Mouse (Mus musculus) MEL (cell line): Measurements from ENCODE around the gene Nfatc2ip. TPM values are rescaled to one million over a fixed set of nuclear protein-coding genes. Genes with fewer than 3 reads are reported as not detected.

Source experiments
- DNase-seq: peaks from one replicate; pipeline ENCODE4 v3.0.0; 2011; ENCODE audit warnings: low read depth, low spot score
- H3K27ac ChIP-seq: 2 replicates; pipeline ENCODE4 v1.5.1; 2012; ENCODE audit warnings: low read depth, mild to moderate bottlenecking, control low read depth, low read length, moderate library complexity; ENCODE audit not compliant: control insufficient read depth
- H3K27me3 ChIP-seq, 2 experiments: fragments of 150-350 bp in 1 of 2; sonication (generic) in 1 of 2; 2 replicates each; pipeline ENCODE4 v1.6.1; 2012; ENCODE audit warnings: low read length in 2 of 2, mild to moderate bottlenecking in 2 of 2, improper control_type of control experiment in 1 of 2, moderate library complexity in 1 of 2; ENCODE audit not compliant: insufficient read depth in 2 of 2, control insufficient read depth in 1 of 2
- H3K36me3 ChIP-seq, 2 experiments: 2 replicates each; pipeline ENCODE4 v1.6.1; 2012 to 2014; ENCODE audit warnings: low read length in 2 of 2, improper control_type of control experiment in 1 of 2, inconsistent platforms in 1 of 2, mild to moderate bottlenecking in 1 of 2; ENCODE audit not compliant: insufficient read depth in 2 of 2, control insufficient read depth in 1 of 2
- H3K4me1 ChIP-seq, 2 experiments: fragments of 150-350 bp in 1 of 2; sonication (generic) in 1 of 2; 2 replicates each; pipeline ENCODE4 v1.6.1; 2012; ENCODE audit warnings: low read length in 2 of 2, improper control_type of control experiment in 1 of 2, mild to moderate bottlenecking in 1 of 2; ENCODE audit not compliant: insufficient read depth in 2 of 2, control insufficient read depth in 1 of 2
- H3K4me3 ChIP-seq, 2 experiments: fragments of 150-350 bp in 1 of 2; sonication (generic) in 1 of 2; 2 replicates each; pipeline ENCODE4 v1.5.1; 2012; ENCODE audit warnings: low read depth in 2 of 2, low read length in 2 of 2, mild to moderate bottlenecking in 2 of 2, moderate library complexity in 2 of 2, control low read depth in 1 of 2, improper control_type of control experiment in 1 of 2; ENCODE audit not compliant: control insufficient read depth in 1 of 2, insufficient read depth in 1 of 2
- H3K79me2 ChIP-seq: 2 replicates; pipeline ENCODE4 v1.6.1; 2012; ENCODE audit warnings: mild to moderate bottlenecking, low read length, moderate library complexity; ENCODE audit not compliant: control insufficient read depth, poor library complexity, insufficient read depth
- H3K9ac ChIP-seq: 2 replicates; pipeline ENCODE4 v1.6.1; 2012; ENCODE audit warnings: low read depth, mild to moderate bottlenecking, control low read depth, low read length, moderate library complexity; ENCODE audit not compliant: control insufficient read depth, poor library complexity, severe bottlenecking
- H3K9me3 ChIP-seq: fragments of 150-350 bp; sonication (generic); replicated peaks from 2 replicates; pipeline ENCODE4 v1.6.1; 2012; ENCODE audit warnings: mild to moderate bottlenecking, low read length, improper control_type of control experiment, moderate library complexity; ENCODE audit not compliant: insufficient read depth
- BHLHE40 ChIP-seq: IDR thresholded peaks from 2 replicates; pipeline ENCODE4 v1.6.1; 2012; ENCODE audit warnings: low read depth, mild to moderate bottlenecking, inconsistent platforms, low read length, improper control_type of control experiment, borderline replicate concordance
- CHD1 ChIP-seq: IDR thresholded peaks from 2 replicates; pipeline ENCODE4 v1.6.1; 2012; ENCODE audit warnings: low read depth, mild to moderate bottlenecking, inconsistent platforms, low read length, improper control_type of control experiment
- CHD2 ChIP-seq: IDR thresholded peaks from 2 replicates; pipeline ENCODE4 v1.6.1; 2011; ENCODE audit warnings: low read length, improper control_type of control experiment
- CTCF ChIP-seq, 3 experiments: IDR thresholded peaks in 2 of 3; conservative IDR thresholded peaks in 1 of 3; 2 replicates each; pipeline ENCODE4 v1.5.1; 2011 to 2012; ENCODE audit warnings: low read length in 3 of 3, low read depth in 2 of 3, mild to moderate bottlenecking in 2 of 3, improper control_type of control experiment in 1 of 3, inconsistent platforms in 1 of 3, mixed read lengths in 1 of 3, moderate library complexity in 1 of 3; ENCODE audit not compliant: control insufficient read depth in 1 of 3, insufficient read depth in 1 of 3, poor library complexity in 1 of 3, severe bottlenecking in 1 of 3
- E2F4 ChIP-seq: IDR thresholded peaks from 2 replicates; pipeline ENCODE4 v1.6.1; 2011; ENCODE audit warnings: low read depth, low read length, improper control_type of control experiment, borderline replicate concordance
- ELF1 ChIP-seq: IDR thresholded peaks from 2 replicates; pipeline ENCODE4 v1.6.1; 2014; ENCODE audit warnings: low read depth, mild to moderate bottlenecking, inconsistent platforms, low read length, improper control_type of control experiment, moderate library complexity
- EP300 ChIP-seq, 2 experiments: IDR thresholded peaks; 2 replicates each; pipeline ENCODE4 v1.6.1; 2011; ENCODE audit warnings: improper control_type of control experiment in 2 of 2, low read length in 2 of 2, low read depth in 1 of 2, mild to moderate bottlenecking in 1 of 2
- ETS1 ChIP-seq: IDR thresholded peaks from 2 replicates; pipeline ENCODE4 v1.6.1; 2012; ENCODE audit warnings: low read depth, mild to moderate bottlenecking, inconsistent platforms, low read length, improper control_type of control experiment, moderate library complexity
- GABPA ChIP-seq: IDR thresholded peaks from 2 replicates; pipeline ENCODE4 v1.6.1; 2012; ENCODE audit warnings: low read depth, mild to moderate bottlenecking, inconsistent platforms, low read length, improper control_type of control experiment, moderate library complexity
- GATA1 ChIP-seq: IDR thresholded peaks from 2 replicates; pipeline ENCODE4 v1.6.1; 2011; ENCODE audit warnings: low read depth, low read length, improper control_type of control experiment
- HCFC1 ChIP-seq: IDR thresholded peaks from 2 replicates; pipeline ENCODE4 v1.6.1; 2012; ENCODE audit warnings: low read depth, mild to moderate bottlenecking, inconsistent platforms, low read length, improper control_type of control experiment, moderate library complexity
- JUND ChIP-seq: IDR thresholded peaks from 2 replicates; pipeline ENCODE4 v1.6.1; 2011; ENCODE audit warnings: low read depth, mild to moderate bottlenecking, improper control_type of control experiment, low read length
- KAT2A ChIP-seq: conservative IDR thresholded peaks from 2 replicates; pipeline ENCODE4 v1.6.1; 2012; ENCODE audit warnings: low read depth, low read length, improper control_type of control experiment, inconsistent platforms
- MAFK ChIP-seq: IDR thresholded peaks from 2 replicates; pipeline ENCODE4 v1.6.1; 2011; ENCODE audit warnings: low read depth, mild to moderate bottlenecking, low read length, improper control_type of control experiment, borderline replicate concordance
- MAX ChIP-seq: IDR thresholded peaks from 2 replicates; pipeline ENCODE4 v1.6.1; 2011; ENCODE audit warnings: low read length, improper control_type of control experiment
- MAZ ChIP-seq: IDR thresholded peaks from 2 replicates; pipeline ENCODE4 v1.6.1; 2012; ENCODE audit warnings: low read depth, mild to moderate bottlenecking, inconsistent platforms, low read length, improper control_type of control experiment
- MXI1 ChIP-seq: IDR thresholded peaks from 2 replicates; pipeline ENCODE4 v1.6.1; 2011; ENCODE audit warnings: mild to moderate bottlenecking, low read depth, low read length, improper control_type of control experiment
- MYB ChIP-seq: IDR thresholded peaks from 2 replicates; pipeline ENCODE4 v1.6.1; 2011; ENCODE audit warnings: mild to moderate bottlenecking, low read depth, low read length, improper control_type of control experiment
- MYC ChIP-seq: IDR thresholded peaks from 2 replicates; pipeline ENCODE4 v1.6.1; 2011; ENCODE audit warnings: low read depth, mild to moderate bottlenecking, low read length, improper control_type of control experiment, moderate library complexity
- NELFE ChIP-seq: IDR thresholded peaks from 2 replicates; pipeline ENCODE4 v1.6.1; 2011; ENCODE audit warnings: low read depth, low read length, improper control_type of control experiment
- NRF1 ChIP-seq: IDR thresholded peaks from 2 replicates; pipeline ENCODE4 v1.6.1; 2014; ENCODE audit warnings: low read depth, mild to moderate bottlenecking, inconsistent platforms, low read length, improper control_type of control experiment, moderate library complexity; ENCODE audit not compliant: poor library complexity, insufficient read depth, severe bottlenecking
- POLR2A ChIP-seq, 2 experiments: IDR thresholded peaks; 2 replicates each; pipeline ENCODE4 v1.6.1; 2011 to 2012; ENCODE audit warnings: low read length in 2 of 2, mild to moderate bottlenecking in 2 of 2, control low read depth in 1 of 2, improper control_type of control experiment in 1 of 2, low read depth in 1 of 2, moderate library complexity in 1 of 2; ENCODE audit not compliant: control insufficient read depth in 1 of 2, insufficient read depth in 1 of 2, poor library complexity in 1 of 2
- POLR2AphosphoS2 ChIP-seq: IDR thresholded peaks from 2 replicates; pipeline ENCODE4 v1.6.1; 2011; ENCODE audit warnings: low read length, improper control_type of control experiment
- POLR2AphosphoS5 ChIP-seq: IDR thresholded peaks from 2 replicates; pipeline ENCODE4 v1.6.1; 2012; ENCODE audit warnings: low read depth, borderline replicate concordance, mild to moderate bottlenecking, inconsistent platforms, low read length, moderate library complexity, mixed read lengths
- RCOR1 ChIP-seq: IDR thresholded peaks from 2 replicates; pipeline ENCODE4 v1.6.1; 2012; ENCODE audit warnings: low read depth, mild to moderate bottlenecking, inconsistent platforms, low read length, improper control_type of control experiment
- SIN3A ChIP-seq: IDR thresholded peaks from 2 replicates; pipeline ENCODE4 v1.6.1; 2012; ENCODE audit warnings: low read length, improper control_type of control experiment, inconsistent platforms
- SMC3 ChIP-seq: IDR thresholded peaks from 2 replicates; pipeline ENCODE4 v1.6.1; 2011; ENCODE audit warnings: low read depth, low read length, improper control_type of control experiment
- TAL1 ChIP-seq: IDR thresholded peaks from 2 replicates; pipeline ENCODE4 v1.6.1; 2012; ENCODE audit warnings: mild to moderate bottlenecking, inconsistent platforms, low read length, moderate library complexity, mixed read lengths
- TBP ChIP-seq: IDR thresholded peaks from 2 replicates; pipeline ENCODE4 v1.8.0; 2011; ENCODE audit warnings: low read depth, low read length, improper control_type of control experiment
- TCF12 ChIP-seq: IDR thresholded peaks from 2 replicates; pipeline ENCODE4 v1.6.1; 2014; ENCODE audit warnings: low read depth, mild to moderate bottlenecking, inconsistent platforms, low read length, improper control_type of control experiment, moderate library complexity
- UBTF ChIP-seq: IDR thresholded peaks from 2 replicates; pipeline ENCODE4 v1.6.1; 2012; ENCODE audit warnings: low read depth, mild to moderate bottlenecking, inconsistent platforms, low read length, improper control_type of control experiment, moderate library complexity, borderline replicate concordance; ENCODE audit not compliant: insufficient read depth
- USF1 ChIP-seq: IDR thresholded peaks from 2 replicates; pipeline ENCODE4 v1.6.1; 2014; ENCODE audit warnings: low read depth, mild to moderate bottlenecking, inconsistent platforms, low read length, improper control_type of control experiment, moderate library complexity
- ZC3H11A ChIP-seq: IDR thresholded peaks from 2 replicates; pipeline ENCODE4 v1.6.1; 2012; ENCODE audit warnings: low read depth, mild to moderate bottlenecking, inconsistent platforms, low read length, improper control_type of control experiment
- ZKSCAN1 ChIP-seq: IDR thresholded peaks from 2 replicates; pipeline ENCODE4 v1.6.1; 2012; ENCODE audit warnings: low read depth, mild to moderate bottlenecking, inconsistent platforms, low read length, improper control_type of control experiment, moderate library complexity
- ZMIZ1 ChIP-seq: IDR thresholded peaks from 2 replicates; pipeline ENCODE4 v1.6.1; 2012; ENCODE audit warnings: low read depth, mild to moderate bottlenecking, inconsistent platforms, low read length, improper control_type of control experiment, moderate library complexity
- ZNF384 ChIP-seq: IDR thresholded peaks from 2 replicates; pipeline ENCODE4 v1.6.1; 2012; ENCODE audit warnings: low read depth, mild to moderate bottlenecking, inconsistent platforms, low read length, improper control_type of control experiment
- polyA plus RNA-seq, 2 experiments: library from polyadenylated mRNA; stranded (reverse) in 1 of 2; unstranded in 1 of 2; fragments of >175 nt in 1 of 2; fragments of >200 nt in 1 of 2; gene quantifications; 2 replicates each; pipeline versions ENCODE4 v1.2.1 to v1.2.4; 2012; ENCODE audit warnings: low replicate concordance in 2 of 2, low read depth in 1 of 2; ENCODE audit not compliant: insufficient read length in 2 of 2, insufficient read depth in 1 of 2, missing spikeins in 1 of 2
- total RNA-seq: library from RNA; depleted of rRNA; stranded (reverse); fragments of 300-350 nt; gene quantifications from 2 replicates; pipeline ENCODE4 v1.2.3, GENCODE M21; 2012

The Nfatc2ip gene
- total and polyA plus RNA-seq, 3 experiments: 7.9 to 13.0 TPM; not detected in 1

GRCm38 (mm10) chr7:126354738-126355614 lies 41.6 kb downstream of the Nfatc2ip start:
- peak overlapping the region; percentile 82 for H3K9ac ChIP-seq
- peaks cover 0 to 23% of the 10 kb centered on the region in 2 experiments; a peak in 2 of 4 replicates for H3K36me3 ChIP-seq
- H3K79me2 ChIP-seq: no peaks in the 10 kb centered on the region; the same call in 1 of the 2 replicates
- peaks cover 5 to 36% of the 10 kb centered on the region in 2 experiments for H3K4me1 ChIP-seq
- no peaks in the 10 kb centered on the region for H3K27me3 ChIP-seq
- TF ChIP-seq MYC: peak; percentile 95
- TF ChIP-seq POLR2A (IDR thresholded peaks at IDR 0.05; ENCODE audit: control insufficient read depth in 1 of 2, insufficient read depth in 1 of 2, low read depth in 1 of 2, low read length in 2 of 2, poor library complexity in 1 of 2): peak; percentile 50 to 73; a peak in 3 of 4 replicates
- 0 out of 2 replicates have a peak, but pooled peaks have one; percentile 64 for TF ChIP-seq CHD1
- no peak for TF ChIP-seq SMC3
- TF ChIP-seq HCFC1: peak; percentile 42; the same call in 1 of the 2 replicates
- no peak for TF ChIP-seq POLR2AphosphoS5
- no peak for TF ChIP-seq MAZ
- TF ChIP-seq BHLHE40: no peak
- TF ChIP-seq TCF12: peak; percentile 39; the same call in 1 of the 2 replicates
- peak; percentile 89 for TF ChIP-seq GATA1
- peak; percentile 73 for TF ChIP-seq MAX
- TF ChIP-seq POLR2AphosphoS2: peak; percentile 43; the same call in 1 of the 2 replicates
- TF ChIP-seq ZC3H11A: no peak
- TF ChIP-seq E2F4: no peak
- TF ChIP-seq ZNF384: no peak
- TF ChIP-seq ZMIZ1: peak; percentile 59; the same call in 1 of the 2 replicates
- TF ChIP-seq SIN3A: peak; percentile 84
- no peak for TF ChIP-seq UBTF
- TF ChIP-seq MYB: peak; percentile 71
- peak; percentile 73; the same call in 1 of the 2 replicates for TF ChIP-seq ETS1
- TF ChIP-seq TAL1: peak; percentile 17
- TF ChIP-seq CTCF (IDR thresholded peaks at IDR 0.05 in 2 of 3, conservative IDR thresholded peaks at IDR 0.05 in 1 of 3; ENCODE audit: control insufficient read depth in 1 of 3, insufficient read depth in 1 of 3, low read depth in 2 of 3, low read length in 3 of 3, poor library complexity in 1 of 3, severe bottlenecking in 1 of 3): no peak
- TF ChIP-seq CHD2: no peak
- no peak for TF ChIP-seq KAT2A
- TF ChIP-seq EP300 (IDR thresholded peaks at IDR 0.05; ENCODE audit: low read depth in 1 of 2, low read length in 2 of 2): peak; percentile 59 to 74
- TF ChIP-seq TBP: peak; percentile 72; the same call in 1 of the 2 replicates
- peak; percentile 84 for TF ChIP-seq MXI1
- peak; percentile 66 for TF ChIP-seq NELFE
- TF ChIP-seq GABPA: no peak
- TF ChIP-seq ELF1: no peak
- peak; percentile 67 for TF ChIP-seq RCOR1
- TF ChIP-seq MAFK: no peak
- no peak for TF ChIP-seq JUND
- no peak for TF ChIP-seq NRF1
- no peak for TF ChIP-seq USF1
- TF ChIP-seq ZKSCAN1: no peak
- H3K27ac ChIP-seq: peak overlapping the region; percentile 99
- H3K9me3 ChIP-seq: no peaks in the 10 kb centered on the region
- DNase-seq: peak; percentile 86
- H3K4me3 ChIP-seq: peak overlapping the region; percentile 48 to 58
